Mouse (Mus musculus) thymus, postnatal 14 days (tissue): ENCODE measurements around the gene Nr1d1.

Experiments
- DNase-seq: peaks from one replicate; pipeline ENCODE4 v3.0.0; 2021

The Nr1d1 gene

DNA sequence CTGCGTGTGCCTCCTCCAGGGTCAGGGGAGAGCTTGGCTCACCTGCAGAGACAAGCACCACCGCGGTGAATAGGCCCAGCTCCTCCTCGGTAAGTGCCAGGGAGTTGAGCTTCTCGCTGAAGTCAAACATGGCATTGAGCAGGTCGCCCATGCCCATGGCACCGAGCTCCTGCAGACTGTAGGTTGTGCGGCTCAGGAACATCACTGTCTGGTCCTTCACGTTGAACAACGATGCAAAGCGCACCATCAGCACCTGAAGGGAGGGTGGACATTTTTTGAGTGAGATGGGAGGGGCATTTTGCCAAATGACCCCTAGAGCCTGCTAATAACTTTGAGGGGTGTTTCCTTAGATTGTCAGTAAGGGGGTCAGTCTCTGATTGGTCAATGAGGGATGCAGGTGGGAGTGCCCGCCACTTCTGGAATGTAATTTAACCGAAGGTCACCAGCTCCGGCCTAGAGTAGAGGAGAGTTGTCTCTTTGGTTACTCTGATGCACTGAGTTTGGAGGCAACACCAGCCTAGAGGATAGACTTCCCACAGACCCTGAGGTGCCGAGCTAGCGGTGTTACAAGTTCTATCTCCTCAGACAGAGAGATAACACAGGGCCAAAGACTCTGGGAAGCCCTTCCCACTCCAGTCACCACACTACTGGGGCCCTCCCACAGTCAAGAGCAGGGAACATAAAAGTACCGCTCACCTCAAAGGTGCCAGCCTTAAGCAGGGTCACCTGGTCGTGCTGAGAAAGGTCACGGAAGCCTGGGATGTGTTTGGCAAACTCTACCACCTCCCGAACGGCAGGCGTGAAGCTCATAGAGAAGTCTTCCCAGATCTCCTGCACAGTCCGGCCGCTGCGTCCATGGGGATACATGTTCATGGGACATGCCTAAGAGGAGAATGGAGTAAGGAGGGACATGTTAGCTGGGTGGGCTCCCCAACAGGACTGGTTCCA lies 5.9 kb downstream of the Nr1d1 start:
- DNase-seq = no peak

DNA sequence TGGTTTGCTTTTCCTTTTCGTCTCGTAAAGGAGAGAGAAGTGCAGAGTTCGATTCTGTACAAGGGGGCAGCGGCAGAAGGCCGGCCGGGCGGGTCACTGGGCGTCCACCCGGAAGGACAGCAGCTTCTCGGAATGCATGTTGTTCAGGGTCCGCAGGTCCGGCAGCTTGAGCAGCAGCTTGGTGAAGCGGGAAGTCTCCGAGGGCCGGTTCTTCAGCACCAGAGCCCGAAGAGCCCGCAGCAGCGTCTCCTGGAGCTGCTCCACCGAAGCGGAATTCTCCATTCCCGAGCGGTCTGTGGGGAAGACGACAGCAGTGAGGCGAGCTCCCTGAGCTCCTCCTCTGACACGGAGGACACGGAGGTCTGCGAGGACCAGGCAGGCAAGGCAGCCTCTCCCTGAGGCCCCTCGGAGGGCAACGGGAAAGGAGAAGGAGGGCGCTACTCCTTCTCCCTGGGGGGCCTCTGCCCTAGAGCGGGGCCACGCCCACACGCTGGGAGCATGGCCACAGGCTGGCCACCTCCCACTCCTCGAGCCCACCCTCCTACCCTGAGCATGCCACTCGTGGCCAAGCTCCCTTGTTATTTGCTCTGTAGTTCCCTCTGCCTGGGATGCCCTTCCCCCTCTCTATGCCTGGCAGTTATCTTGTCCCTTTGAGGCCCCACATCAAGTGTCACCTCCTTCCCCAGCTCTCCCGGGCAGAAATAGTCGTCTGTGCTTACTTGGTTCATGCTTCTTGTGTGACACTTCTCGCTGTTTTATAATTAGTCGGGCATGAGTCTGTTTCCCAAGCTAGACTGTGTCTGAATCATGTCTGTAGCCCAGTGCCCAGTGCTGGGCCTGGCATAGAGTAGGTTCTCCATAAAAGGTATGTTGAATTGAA lies 6.8 kb downstream of the Nr1d1 start:
- no peak for DNase-seq

DNA sequence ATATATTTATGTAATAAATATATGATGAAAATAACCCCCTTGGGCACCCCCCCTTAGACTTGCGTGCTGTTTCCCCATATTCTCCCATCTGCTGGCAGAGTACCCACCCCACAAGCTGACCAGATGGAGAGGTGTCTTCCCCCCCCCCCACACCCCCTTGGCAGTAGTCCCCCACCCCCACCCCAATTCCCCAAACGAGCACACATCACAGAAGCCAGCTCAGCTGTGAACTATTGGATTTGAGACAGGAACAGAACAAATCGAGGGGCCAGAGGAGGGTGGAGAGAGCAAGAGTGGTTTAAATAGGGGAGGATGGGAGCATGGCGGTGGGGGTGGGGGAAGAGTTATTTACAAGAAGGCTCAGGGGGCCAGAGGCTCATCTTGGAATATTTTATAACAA lies 7.4 kb downstream of the Nr1d1 start:
- DNase-seq = no peak

DNA sequence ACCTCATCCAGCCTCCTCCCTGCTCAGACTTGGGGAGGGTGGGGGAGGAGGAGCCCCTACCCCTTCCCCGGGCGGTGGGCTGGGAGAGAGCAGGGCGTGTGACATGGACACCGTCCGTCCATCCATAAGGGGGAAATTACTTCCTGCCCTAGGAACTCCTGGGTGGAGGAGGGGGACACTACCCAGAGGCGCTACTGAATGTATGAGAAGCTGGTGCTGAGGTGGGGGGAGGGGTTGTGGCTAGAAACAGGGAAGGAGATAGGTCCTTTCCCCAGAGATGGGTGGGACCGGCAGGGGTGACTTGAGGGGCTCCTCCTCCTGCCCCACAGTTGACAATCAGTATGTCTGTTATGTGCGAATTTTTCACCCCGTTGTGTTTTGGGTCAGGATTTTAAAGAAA lies 7.9 kb downstream of the Nr1d1 start:
- peak; percentile 50 for DNase-seq

DNA sequence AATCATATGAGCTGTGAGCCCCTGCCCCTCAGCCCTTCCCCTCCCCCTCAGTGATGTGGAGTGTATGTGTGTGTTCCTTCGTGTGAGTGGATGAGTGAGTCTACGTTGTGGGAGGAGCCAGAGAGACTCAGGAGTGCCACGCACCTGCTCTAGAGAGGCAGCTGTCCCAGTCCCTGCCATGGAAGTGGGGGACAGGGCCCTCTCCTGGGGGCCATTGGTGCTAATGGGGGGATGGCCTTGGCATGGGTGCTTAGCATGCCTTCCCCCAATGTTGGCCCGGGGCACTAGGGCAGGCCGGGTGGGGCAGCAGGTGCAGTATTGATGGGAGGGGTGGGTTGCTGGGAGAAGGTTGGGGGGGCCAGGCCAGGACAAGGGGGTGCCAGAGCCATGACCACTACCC lies 8.3 kb downstream of the Nr1d1 start:
- DNase-seq = no peak

DNA sequence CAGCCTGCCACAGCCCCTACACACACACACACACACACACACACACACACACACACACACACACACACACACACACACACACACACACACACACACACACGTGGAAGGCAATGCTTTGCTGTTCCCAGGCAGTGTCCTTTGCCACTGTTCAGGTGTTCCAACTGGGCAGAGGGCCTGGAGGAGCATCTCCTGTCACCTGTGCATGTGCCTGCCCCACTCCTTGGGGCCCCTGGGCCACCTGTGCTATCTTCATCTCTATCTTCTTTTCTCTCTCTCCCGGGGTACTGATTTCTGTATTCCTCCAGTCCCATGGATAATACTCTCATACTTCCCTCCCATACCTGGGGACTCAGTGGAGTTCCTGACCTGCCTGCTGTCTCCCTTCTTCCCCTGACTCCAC lies 8.8 kb downstream of the Nr1d1 start:
- DNase-seq = no peak

DNA sequence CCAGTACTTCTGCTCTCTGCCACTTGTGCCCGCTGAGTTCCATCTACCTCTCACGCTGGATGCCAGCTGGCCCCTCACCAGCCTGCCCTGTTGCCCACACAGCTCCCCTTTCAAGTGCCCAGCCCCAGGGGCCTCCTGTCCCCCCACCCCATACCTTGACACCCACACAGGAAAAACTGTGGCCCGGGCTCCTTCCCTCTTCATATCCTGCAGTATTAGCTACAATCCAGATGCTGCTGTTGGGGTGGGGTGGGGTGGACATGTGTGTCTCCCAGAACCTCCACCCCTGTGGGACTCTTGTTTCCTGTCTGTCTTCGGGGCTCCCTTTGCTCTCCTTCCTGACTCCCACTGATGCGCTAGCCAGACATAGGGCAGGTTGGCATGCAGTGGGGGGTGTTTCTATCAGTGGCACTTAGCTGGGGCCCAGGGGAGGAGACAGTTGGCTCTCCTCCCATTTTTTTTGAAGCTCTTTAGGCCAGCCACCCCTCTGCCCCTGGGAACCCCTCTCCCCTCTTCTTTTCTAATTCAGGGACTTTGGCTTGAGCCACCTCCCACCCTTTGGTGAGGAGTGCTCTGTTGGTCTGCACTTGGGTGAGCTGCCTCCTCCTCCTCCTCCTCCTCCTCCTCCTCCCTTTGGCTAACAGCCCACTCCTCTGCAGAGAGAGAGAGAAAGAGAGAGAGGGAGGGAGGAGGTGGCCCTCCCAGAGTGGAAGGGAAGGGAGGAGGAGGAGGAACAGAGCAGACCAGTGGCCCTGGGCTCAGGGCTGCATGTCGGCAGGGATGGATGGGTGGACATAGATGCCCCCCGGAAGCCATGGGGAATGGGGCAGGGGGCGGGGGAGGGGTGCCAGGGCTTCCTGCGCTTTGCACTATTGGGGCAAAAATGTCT lies 9.5 kb downstream of the Nr1d1 start:
- DNase-seq = no peak

DNA sequence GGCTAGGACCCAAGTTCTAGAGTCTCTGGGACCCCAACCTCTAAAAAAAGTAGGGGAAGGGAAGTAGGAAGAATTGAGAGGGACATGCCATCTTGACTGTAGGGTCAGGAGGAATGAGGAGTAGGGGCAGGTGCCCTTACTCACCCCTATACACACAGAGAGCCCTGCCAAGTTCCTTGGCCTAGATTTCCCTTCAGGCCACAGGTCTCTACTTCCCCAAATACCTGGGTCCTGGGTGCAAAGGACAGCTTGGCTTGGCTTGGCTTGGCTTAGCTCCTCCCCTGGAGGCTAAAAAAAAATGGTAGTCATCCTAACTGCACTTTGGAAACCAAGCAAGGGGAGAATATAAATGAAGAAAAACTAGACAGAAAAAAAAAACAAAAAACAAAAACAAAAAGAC lies 10.4 kb downstream of the Nr1d1 start:
- DNase-seq = no peak

DNA sequence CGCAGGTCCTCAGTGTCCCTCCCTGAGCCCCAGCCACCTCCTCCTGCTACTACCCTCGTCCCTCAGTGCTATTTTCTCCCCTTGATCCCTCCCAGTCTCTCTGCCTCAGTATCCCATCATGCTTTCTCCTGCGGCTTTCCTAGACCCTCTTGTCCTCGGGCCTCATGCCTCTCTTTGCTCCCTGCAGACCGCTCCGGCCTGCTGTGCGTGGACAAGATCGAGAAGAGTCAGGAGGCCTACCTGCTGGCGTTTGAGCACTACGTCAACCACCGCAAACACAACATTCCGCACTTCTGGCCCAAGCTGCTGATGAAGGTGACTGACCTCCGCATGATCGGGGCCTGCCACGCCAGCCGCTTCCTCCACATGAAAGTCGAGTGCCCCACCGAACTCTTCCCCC lies 11.0 kb downstream of the Nr1d1 start:
- no peak for DNase-seq

DNA sequence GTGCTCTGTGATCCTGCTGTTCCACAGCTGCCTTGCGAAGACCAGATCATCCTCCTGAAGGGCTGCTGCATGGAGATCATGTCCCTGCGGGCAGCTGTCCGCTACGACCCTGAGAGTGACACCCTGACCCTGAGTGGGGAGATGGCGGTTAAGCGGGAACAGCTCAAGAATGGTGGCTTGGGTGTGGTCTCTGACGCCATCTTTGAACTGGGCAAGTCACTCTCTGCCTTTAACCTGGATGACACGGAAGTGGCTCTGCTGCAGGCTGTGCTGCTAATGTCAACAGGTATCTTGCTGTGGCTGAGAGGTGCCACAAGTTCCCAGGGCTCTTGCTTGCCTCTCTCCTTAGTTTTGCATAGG lies 11.7 kb downstream of the Nr1d1 start:
- DNase-seq = no peak

DNA sequence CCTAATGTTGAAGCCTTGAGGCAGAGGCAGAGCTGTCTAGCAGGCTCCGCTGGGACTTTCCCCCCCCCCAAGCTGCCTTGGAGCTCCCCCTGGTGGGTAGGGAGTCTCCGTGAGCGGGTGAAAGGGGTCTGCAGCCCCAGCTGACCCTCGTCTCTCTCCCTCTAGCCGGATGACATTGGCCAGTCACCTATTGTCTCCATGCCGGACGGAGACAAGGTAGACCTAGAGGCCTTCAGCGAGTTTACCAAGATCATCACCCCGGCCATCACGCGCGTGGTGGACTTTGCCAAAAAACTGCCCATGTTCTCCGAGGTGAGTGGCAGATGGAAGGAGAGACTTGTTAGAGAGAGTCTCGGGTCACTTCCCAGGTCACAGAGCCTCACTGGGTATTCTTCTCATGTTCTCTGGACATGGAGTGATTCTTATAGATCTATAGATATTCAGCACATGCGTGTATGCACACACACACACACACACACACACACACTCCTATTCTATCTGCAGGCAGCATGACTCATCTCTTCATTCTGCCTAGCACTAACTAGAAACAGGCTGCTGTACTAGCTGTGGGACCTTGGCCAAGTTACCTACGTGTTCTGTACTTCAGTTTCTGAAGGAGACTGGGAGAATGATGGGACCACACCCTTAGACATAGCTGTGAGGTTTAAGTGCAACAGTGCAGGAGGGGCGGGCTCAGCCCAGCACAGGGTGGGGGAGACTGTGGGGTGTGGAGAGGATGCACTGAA lies 12.2 kb downstream of the Nr1d1 start:
- no peak for DNase-seq

DNA sequence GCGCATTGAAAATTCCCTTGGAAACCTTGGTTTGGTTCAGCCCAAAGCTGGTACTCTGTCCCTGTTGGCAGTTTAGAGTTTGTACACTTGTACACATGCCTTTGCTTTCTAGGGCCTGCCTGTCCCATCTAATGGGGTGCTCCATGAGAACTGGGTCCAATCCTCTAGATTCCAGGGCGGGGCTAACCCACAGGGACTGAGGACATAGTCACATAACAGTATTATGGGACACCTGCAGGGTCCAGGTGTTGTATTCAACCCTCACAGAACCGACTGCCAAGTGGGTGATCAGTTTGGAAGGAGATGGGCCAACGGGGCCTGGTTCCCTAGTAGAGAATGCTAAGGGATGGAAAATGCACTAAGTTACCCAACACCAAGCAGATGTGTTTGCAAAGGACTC lies 13.2 kb downstream of the Nr1d1 start:
- no peak for DNase-seq

DNA sequence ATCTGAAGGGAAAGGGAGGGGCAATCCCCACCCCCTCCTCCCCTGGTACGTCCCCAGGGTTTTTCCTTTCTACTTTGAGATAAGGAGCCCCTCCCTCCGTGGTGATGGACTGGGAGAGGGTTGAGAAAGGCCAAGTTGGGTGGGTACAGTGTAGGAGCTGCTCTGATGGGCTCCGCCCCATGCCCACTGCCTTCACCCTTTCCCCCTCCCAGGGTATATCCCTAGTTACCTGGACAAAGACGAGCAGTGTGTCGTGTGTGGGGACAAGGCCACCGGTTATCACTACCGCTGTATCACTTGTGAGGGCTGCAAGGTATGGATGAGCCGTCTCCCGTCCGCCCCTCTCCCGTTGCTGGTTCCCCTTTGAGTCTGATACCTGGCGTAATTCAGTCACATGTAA lies 18.4 kb downstream of the Nr1d1 start:
- no peak for DNase-seq

DNA sequence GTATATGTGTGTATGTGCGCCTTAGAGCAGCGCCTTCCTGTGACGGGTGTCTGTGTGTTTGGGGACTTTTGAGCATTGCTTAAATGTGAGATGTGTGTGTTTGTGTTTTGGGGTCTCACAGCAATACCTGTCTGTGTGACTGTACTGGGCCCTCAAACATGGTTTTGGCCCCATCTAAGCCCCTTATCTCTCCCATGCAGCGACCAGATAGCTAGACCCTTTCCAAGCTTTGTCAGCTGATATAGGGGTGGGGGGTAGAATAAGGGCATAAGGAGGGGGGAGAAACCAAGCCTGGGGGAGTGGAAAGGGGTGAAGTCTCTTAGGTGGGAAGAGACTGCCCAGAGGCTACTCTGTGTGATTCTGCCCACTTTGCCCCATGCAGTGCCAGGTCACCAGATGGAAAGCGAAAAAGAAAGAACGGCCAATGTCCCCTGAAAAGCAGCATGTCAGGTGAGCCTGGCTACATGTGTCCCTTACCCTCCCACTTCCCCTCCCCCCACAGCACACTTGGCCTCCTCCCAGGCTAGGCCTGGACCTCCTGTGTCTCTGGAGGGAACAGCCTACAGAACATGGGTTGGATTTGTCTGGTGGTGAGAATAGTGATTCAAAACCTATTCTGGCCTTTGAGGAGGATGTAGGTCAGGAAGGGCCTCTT lies 19.3 kb downstream of the Nr1d1 start:
- DNase-seq = no peak

DNA sequence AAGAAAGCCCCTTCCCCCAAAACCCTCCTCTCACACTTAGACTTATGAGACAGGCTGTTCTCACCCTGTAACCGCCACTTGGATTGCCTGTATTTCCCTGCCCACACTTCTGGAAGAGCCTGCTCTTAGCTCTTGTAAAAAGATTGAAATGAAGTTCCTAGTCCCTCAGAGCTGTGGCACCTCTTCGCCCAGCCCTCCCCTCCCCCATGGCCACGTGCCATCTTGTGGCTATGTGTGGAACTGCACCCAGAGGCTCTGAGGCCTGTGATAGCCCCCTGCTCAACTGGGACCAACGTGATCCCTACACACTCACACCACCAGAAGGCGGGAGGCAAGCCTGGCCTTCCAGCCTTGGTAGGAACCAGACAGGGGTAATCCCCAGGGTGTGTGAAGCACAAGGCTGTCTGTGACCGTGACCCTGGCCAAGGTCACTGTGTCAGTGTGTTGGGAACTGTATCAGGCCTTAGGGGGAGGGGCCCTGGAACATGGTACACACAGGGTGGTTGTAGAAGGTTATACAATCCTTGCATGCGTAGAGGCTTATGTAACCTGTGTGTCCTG lies 20.4 kb downstream of the Nr1d1 start:
- peak; percentile 85 for DNase-seq

DNA sequence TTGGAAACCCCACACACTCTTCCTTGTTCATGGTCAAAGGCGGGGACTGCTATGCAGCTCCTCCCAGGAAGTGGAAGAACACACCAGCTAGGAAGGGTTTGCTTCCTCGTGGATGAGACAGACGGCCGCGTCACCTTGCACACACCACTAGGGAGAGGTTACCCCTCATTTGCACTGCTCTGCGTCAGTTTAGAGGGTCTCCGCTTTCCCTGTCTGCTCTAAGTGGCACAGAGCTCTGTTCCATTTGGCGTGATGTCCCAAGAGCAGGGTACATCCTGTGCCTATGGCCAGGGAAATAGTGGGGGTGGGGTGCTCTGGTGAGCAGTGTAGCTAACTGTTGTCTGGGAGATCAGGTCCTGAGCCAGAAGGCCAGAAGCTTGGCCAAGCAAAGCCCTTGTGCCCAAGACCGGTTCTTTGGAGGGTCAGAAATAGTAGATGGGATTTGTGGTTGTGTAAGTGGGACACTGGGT lies 20.9 kb downstream of the Nr1d1 start:
- no peak for DNase-seq

DNA sequence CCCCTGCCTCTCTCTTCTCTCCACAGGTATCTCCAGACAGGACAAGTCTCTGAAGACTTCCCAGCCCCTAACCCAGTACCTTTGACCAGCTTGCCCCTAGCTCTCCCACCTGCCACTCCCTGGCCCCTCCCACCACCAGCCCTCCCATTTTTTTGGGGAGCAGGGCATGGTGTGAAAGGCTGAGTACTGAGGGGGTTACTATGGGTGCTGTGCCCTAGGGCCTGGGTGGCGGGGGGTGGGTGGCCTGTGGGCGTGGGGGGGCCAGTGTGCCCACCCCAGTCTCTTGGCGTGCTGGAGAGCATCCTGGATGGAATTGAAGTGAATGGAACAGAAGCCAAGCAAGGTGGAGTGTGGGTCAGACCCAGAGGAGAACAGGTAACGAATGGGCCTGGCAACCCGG lies 21.9 kb downstream of the Nr1d1 start:
- DNase-seq = no peak

DNA sequence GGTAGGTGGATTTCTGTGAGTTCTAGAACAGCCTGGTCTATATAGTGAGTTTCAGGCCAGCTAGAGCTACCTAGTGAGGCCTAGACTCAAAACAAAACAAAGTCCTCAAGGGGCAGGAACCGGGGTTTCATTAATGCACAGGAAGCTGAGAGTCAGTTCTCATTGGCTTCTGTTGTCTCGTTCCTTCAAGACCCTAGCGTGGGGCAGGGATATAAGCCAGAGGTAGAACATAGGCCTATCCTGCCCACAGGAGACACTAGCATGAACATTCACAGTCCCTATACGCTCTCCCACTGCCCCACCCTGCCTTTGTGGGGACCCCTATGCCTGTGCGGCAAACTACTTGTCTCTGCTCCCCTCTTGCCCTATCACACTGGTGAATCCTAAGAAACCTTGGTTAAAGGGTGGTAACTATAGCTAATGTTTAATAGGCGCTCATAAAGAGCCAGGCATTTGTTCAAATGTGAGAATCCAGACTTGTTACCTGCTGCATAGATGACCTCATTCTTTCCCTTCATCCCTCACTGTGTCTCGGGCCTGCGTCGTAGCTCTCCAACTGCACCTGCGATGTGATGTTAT lies 22.5 kb downstream of the Nr1d1 start:
- no peak for DNase-seq

DNA sequence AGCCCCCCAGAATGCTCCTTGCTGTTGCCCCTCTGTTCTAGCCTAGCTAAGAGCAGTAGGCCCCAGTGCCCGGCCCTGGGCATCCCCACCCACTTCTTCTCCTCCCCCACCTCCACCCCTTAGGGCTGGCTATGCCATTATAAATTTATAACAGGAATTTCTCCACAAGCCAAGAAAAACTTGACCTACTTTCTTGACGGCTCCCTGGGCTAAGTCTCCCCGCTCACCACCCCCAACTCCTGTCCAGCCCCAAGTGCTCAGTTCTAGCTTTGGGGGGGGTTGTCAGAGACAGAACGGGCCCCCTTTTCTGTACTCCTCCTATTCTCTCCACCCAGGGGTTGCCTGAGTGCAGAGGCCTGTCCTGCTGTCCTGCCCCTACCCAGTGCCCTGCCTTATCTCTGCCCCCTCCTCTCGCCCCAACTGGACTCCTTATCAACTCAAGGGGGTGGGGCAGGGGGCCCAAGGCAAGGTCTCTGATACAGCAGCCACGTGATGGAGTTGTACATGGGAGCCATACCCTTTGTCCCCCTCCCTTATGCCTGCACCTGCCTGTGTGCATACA lies 23.8 kb downstream of the Nr1d1 start:
- no peak for DNase-seq
